Mouse (Mus musculus) adrenal gland, adult 18-20 months (tissue): ENCODE data around the gene Med8. TPM values are rescaled to one million over a fixed set of nuclear protein-coding genes. Genes with fewer than 3 reads are reported as not detected.

Experiments used
- DNase-seq, 2 experiments: peaks; one replicate each; pipeline ENCODE4 v3.0.0; 2021 to 2022; ENCODE audit warnings: low spot score in 2 of 2
- total RNA-seq, 2 experiments: library from RNA; stranded (reverse); gene quantifications; 1 replicate in 1 of 2; 2 replicates in 1 of 2; pipeline ENCODE4 v1.2.3; 2021

Med8 gene
- total RNA-seq, 2 experiments from 2014 or later, result 62.3 to 68.5 TPM

DNA sequence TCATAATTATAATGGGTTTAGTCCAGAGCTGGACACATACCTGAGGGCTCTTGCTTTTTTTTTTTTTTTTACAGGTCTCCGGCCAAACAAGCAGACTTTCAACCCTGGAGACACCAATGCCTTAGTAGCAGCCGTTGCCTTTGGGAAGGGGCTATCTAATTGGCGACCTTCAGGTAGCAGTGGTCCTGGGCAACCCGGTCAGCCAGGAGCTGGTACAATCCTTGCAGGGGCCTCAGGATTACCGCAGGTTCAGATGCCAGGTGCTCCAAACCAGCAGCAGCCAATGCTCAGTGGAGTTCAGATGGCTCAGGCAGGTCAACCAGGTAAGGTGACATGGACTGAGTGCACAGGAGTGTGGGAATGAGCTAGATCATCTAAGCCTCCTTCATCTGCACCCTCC is 4.4 kb downstream of the Med8 start:
- no peak for DNase-seq

DNA sequence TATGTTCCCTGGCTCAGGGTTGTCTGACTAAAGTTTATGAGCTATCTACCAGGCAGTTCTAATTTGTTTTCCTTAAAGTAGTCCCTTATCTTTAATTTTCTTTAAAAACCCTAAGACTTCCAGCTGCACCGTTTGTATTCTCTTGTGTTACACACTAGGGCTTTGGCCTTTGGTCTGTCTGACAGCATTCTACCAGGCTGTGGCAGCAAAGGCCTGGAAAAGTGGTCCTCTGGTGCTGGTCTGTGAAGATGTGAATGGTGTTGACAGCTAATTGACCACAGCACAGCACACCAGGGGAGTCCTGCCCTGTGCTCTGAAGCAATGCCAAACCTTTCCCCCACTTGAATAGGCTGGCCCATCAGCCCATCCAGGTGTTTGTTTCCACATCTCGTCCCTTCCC is 6.6 kb downstream of the Med8 start:
- DNase-seq, result no peak

DNA sequence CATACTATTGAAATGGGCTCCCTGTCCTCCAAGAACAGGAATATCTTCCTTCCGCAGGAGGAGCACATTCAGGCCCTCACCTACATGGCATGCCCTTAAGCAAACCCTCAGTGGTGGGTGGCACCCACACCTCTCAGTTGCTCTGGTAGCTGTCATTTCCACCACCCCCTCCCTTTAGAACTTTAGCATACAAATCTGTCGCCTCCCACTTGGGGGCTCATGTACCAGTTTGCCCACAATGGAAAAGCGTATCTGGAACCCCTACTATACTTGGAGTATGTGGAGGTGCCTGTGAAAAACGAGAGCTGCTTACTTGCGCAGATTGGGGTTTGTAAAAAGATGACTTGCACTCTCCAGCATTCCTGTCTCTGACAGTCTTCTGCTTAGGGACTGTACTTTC is 7.2 kb downstream of the Med8 start:
- no peak for DNase-seq

DNA sequence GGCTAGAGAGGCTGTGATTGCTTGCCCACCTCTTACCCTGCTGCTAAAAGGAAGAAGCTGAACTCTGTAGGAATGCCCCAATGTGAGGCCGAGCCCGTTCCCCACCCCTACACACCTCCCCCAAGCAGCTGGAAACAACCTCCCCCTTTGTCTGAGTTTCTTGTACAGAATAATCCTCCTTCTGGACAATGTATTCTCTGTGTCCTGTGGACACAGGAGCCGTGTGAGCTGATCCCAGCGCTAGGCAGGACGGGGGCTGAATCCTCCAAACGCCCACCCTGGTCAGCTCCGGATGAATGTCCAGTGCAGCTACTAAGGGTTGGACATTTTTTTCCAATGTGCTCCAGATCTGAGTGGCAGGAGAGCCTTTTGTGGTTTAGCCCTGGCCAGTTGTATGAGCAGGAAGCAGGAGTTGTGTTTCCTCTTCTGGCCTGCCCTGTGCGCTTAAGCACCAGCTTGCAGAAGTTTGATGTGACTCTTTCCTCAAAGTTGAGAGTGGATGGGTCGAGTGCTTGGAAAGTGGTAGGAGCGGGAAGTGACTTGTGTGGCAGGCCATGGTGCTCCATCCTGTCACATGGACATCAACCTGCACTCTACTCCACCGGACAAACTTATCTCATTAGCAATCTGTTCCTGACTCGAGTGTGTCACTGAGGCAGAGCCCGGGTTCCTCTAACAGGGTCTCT is 8.1 kb downstream of the Med8 start:
- no peak for DNase-seq

DNA sequence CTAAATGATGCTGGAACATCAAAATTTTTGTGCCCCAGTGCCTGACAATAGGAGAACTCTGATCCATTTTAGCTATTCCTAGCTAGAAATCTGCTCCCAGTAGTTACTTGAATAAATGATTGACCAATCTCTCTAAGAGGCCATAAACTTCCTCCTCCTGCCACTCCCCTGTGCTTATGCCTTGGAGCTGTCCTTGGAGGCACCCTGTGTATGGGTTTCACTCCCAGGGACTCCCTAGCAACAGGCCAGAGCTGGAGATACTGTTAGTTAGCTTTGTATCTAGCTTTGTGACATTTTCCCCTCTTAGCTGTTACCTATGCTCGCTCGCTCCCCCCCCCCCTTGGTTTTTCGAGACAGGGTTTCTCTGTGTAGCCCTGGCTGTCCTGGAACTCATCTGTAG is 12.2 kb downstream of the Med8 start:
- no peak for DNase-seq

DNA sequence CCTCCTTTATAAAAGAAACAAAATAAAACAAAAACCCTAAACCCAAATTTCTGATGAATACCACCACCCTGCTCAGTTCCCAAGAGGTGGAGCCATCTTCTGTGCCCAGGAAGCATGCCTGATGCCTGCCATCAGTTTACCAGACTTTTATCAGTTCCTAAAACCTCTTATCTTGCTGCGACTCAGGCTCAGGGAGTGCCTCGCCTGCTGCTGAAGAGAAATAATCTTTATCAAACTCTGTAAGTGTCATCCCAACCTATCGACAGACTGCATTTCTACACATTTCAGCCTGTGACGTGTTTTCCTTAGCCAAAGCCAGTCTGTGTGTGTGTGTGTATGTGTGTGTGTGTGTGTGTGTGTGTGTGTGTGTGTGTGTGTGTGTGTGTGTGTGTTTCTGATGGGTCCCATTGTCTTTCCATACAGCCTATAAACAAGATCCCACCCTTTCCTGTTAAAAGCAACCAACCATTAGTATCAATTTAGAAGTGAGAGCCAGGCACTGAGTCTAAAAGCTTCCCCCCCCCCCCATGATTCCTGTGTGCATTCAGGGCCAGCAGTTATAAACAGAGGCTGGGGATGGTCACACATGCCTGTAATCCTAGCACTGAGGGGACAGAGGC is 15.5 kb downstream of the Med8 start:
- no peak for DNase-seq

DNA sequence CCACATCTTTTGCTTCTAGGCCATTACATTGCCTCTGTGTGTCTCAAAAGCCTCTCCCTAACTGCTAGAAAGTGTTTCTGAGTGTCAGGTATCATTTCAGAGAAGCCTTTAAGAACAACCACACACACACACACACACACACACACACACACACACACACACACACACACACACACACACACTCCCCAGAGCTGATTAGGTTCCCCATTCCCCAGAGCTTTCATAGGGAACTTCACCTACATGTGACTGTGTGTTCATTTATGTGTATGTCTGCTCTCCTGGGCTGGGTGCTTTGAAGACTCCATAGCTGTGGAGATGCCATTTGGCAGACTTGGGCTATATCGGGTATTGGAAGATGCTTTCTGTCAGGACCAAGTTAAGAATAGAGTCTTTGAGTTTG is 16.2 kb downstream of the Med8 start:
- no peak for DNase-seq

DNA sequence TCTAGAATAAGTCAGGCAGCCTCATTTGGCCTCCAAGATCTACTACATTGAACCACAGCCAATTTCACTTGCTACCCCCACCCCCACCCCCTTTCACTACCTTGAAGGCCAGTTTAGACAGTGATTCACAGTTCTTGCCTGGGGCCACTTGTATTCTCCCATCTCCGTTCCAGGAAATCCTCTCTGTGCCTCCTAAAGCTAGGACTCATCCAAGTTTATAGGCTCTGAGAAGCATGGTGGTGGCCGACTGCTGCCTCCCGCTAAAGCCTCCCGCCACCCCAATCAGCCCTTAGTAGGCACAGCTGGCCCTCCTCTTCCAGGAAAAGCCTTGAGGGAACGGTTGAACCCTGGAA is 18.3 kb downstream of the Med8 start:
- DNase-seq, result no peak

DNA sequence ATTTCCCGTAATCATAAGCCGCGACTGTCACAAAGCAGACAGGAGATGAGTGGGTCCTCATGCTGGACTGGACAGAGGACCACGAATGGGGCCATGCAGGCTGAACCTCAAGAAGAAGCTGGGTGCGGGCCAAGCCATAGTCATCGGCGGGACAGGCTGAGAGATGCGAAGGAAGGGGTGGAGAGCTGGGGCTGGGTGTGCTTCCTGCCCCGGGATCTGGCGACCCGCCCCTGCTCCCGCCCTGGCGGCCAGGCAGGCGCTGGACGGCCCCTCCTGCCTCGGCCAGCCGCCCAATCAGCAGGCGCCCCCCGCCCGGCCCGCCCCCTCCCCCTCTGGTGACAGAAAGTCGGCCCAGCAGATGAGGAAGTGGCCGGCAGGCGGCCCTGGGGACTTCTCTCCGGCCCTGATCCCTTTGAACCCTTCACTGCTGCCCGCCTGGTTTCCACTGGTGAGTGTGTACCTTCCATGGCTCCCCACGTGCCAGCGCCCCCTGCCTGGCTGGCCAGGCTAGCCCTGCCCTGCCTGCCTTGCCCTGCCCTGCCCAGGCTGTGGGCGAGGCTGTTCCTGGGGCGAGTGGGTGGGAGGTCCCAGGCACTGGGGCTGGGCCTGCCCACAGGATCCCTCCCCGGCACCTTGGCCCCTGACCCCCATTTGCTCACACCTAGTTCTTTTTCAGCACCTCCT is 18.8 kb downstream of the Med8 start, which contains the start of gene Elovl1:
Gene Elovl1 (plus strand): TSS at position 326 of the 684 bp plus-strand sequence.
- DNase-seq, result peak; percentile 87

DNA sequence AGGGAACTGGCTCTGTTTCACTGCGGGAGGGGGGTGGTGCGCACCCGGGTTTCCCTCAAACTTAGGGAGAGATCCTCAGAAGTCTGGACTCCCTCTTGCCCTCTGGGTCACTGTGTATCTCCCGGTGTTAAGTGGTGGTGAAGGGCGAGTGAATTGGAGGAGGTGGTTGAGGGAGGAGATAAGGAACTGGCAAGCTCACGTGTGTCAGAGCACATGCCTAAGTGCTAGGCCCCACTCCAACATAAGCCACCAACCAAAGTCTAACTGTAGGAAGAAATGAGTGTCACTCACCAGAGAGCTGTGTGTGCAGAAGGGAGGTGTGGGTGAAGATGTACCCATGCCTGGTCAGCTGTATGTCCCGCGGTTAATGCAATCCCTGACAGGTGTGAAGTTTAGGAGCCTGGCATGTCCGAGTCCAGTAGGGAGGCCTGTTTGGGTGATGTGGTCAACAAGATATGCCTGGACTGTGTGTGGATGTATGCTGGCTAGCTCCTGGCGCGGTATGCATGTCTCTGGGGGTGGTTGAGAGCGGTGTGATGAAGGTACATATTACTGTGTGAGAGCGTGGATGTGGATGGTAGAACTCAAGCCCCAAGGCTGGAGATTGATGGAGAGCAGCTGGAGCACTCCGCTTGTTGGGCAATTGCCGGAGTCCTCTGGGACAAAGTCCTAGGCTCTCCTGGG is 19.5 kb downstream of the Med8 start:
- DNase-seq, result no peak

DNA sequence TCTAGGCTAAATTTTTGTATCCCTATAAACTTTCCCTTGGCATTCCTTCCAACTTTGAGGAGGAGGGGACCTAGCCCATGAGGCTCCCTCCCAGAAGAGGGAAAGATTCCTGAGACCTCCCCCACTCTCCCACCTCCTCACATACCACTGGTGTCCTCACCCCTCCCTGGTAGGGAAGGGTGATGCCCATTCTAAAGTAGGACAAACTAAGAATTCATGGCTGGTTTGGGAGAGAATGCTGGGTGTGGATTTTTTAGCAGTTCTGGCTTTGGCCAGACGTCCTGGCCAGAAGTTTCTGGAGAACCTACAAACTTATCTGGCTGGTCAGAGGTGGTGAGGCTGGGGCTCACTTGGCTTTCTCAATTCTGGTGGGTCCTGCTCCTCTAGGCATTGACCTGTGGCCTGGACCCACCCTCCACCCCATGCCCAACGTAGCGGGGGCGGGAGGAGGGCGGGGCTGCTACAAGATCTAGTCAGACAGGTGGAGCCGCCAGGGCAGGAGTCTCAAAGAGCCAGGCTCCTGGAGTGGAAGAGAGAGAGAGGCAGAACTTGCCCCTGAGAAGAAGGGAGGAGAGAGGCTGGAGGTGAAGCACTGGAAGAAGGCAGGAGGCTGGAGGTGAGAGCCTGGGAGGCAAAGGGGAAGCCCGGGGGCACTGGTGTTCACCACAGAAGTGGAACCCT is 20.2 kb downstream of the Med8 start:
- no peak for DNase-seq

DNA sequence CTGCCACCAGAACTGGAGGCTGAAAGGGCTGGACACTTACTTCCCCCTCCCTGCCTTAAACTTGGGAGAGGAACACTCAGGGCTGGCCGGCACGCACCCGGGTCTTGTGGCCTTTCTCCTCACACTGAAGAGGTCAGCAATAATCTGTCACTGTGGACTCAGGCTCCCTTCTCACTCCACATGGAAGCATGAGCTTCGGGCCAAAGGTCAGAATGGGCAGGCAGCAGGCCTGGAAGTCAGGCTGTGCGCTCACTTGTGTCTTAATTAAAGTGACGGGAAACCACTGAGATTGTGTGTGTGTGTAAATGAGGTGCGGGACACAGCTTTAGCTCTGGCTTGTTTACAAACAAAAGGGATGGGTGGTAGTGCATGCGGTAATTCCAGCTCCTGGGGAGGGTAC is 23.2 kb downstream of the Med8 start:
- no peak for DNase-seq

DNA sequence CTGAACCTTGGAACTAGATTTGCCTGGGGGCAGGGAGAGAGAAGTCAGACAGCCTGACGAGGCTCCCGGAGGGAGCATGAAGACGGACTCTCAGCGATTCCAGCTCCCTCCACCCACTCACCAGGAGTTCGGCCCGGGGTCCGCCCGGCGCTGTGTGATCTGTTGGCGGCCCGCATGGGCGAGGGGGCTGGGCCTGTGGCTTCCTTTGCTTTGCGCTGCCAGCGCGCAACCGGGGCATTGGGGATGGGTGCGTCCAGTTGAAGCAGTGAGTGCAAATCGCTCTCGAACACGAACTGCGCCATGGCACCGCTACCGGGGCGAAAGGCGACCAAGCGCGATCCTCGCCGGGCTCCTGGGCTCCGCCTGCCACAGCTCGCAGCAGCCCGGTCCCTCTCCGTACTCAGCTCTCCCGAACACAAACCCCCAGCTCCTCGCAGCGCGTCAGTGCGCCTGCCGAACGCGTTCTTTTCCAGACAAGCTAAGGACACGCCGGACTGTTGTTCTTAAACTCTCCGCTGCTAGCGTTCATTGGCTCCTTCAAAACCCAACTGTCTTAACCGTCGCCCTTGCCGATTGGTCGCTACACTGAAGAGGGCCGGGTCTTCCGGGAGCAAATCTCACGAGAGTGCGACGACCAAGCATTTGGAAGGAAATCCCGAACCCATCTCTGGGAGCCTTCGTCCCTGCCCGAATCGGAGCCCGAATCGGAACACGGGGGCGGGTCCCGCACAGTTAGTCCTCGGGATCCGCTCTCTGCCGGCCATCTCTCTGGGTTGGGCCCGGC is 27.9 kb downstream of the Med8 start, which contains the start of gene Cdc20:
Gene Cdc20 (minus strand): TSS at position 533 of the 784 bp plus-strand sequence.
- DNase-seq, result peak; percentile 73 to 74

DNA sequence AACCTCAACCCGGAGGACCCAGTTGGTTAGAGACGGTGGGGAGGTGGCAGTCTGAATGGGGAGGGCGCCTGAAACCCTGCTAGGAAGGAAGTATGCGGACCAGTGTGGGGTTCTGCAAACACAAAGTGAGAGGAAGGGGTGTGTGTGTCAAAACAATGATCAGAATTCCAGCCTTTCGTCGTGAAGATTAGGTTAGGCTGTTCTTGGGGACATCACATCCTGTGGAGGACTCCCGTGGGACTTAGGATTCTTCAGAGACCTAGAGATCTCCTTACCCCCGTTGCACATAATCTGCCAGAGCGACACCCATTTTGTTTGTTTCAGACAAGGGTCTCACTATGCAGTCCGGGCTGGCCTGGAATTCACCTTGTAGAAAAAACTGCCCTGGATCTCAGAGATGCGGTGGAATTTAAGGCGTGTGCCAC is 28.7 kb downstream of the Med8 start:
- DNase-seq, result no peak

DNA sequence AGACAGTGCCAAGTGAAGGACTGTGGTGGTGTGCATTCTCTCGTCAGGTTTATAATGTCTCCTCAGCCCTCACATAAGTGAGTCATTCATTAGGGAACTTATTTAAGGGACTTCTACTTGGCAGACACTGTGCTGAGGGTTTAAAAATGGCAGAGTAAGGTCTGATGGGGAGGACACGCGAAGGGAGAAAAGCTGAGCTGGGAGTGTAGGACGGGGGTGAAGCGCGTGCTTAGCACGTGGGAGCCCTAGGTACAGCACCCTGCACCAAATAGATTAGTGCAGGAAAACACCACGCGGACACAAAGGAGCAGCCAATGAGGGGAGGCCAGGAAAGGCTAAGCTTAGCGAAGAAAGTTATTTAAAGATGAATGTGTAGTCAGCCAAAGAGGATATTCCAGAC is 36.0 kb downstream of the Med8 start:
- DNase-seq, result no peak

DNA sequence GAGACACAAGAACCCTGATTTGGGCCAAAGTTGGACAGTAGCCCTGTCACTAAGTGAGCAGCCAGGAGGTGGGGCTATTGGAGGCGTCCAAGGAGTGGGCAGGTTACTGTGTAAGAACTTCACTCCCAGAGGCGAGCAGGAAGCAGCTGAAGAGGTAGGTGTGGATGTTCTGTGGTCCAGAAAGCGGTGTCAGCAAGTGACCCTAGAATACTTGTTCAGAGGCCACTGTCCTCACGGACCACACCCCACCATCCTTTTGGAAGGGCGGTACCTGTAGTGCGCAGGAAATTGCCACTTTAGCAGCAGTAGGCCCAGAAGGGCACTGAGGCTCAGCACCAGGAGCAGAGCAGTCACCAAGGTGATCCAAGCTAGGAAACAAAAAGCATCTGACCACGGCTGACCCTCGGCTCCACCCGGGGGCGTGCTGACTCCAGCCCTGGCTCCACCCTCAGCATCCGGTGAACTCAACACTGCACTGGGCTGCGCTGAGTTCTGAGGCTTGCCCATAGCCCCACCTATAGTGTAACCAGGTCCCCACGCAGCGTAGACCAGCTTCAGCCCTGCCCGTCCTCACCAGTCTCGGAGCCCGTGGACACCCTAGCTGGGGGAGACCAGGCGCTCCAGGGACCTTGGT is 36.8 kb downstream of the Med8 start:
- peak in 1 of 2 experiments; percentile 44 for DNase-seq

DNA sequence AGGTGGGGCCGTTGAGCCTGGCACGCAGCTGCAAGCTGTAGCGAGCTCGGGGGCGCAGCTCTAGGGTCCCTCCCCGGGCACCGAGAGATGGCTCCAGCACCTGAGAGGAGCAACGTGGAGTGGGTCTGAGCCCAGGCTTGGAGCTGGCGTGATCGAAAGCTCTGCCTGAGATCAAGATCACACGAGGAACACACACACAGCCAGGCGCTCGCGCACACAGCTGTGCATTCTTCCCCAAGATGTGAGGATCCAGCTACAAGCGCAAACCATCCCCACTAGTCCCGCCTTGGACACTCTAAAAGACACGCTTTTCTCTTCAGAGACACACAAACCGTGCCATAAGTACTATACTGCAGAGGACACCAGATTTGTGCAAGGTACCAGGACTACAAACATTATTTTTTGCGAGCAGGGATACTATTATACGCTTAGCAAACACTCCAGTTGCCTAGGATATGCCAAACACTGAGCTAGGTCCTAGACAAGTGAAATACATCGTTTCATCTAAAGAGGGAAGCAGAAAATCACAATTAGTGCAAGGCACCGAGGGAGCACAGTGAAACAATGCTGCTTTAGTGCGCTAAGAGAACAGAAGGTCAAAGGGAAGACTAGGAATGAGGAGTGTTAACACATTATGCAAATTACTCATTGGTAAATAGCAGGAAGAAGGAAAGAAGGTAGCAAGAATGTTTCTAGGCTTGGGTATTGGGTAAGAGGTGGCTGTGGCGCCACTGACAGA is 37.4 kb downstream of the Med8 start:
- no peak for DNase-seq

DNA sequence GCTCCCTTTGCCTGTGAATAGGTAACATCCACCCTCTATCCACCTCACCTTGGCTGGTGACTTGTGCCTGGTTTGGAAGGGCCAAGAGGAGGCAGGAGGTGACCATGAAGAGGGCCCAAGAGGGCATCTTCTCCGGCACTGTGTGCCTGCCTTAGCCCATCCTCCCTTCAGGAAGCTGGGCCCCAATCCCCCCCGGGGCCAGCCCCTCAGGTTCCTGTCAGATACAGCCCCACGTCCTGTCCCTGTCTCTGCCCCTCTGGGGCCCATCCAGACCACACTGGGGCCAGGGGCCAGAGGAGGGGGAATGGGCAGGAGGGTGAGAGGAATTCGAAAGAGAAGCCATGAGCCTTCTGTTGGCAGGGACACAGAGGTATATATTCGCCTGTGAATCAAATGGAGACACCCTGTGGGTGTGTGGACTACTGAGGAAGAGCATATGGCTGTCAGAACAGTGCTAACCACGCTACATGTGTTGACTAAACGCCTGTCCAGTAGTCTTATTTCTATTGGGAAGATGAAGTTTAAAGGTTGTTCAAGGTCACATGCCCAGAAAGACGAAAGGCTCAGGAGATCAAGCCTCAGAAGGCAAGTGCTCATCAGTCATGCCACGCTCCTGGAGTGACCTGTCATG is 48.3 kb downstream of the Med8 start, which contains the start of gene Mpl:
Gene Mpl (minus strand): TSS at position 169 of the 631 bp plus-strand sequence.
- DNase-seq, result no peak

DNA sequence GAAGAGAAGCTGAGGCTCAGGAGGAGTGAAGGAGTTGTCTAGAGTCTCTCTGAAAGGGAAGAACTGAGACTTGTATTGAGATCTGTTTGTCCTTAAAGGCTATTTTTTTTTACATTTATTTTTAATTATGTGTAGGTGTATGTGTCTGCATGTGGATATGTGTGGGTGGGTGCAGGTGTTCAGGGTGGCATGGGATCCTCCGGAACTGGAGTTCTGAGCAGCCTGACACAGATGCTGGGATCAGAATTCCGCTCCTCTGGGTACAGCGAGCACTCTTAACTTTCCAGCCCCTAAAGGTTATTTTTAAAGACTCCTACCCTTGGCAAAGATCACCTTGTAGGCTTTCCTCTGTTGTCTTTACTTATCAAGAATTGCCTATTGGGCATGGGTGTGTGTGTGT is 55.8 kb downstream of the Med8 start:
- no peak for DNase-seq
